Mouse (Mus musculus): ENCODE measurements at regions not wholly inside any gene's neighbourhood (a gene's known extent, or its start where the extent isn't known, plus 50 kb on each side); places are given as distances from the start of the nearest gene placed in this dataset.

DNA sequence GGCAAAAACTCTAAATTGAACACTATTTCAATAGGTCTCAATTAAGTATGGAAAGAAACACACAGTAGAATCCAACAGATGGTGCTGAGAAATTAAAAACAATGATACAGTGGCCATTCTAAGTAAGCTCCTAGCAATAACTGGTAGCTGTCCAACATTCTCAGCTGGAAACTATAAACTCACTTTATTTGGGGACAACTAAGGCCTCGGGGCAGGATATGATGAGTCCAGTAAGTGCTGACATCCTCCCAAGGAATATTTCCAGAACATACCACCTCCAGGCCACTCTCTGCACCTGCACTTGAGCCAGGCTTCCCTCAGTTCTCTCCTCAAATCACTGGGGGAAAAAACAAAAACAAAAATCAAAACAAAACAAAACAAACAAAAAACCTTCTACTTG, 53.7 kb upstream of the Ank start:
- no peak for DNase-seq

DNA sequence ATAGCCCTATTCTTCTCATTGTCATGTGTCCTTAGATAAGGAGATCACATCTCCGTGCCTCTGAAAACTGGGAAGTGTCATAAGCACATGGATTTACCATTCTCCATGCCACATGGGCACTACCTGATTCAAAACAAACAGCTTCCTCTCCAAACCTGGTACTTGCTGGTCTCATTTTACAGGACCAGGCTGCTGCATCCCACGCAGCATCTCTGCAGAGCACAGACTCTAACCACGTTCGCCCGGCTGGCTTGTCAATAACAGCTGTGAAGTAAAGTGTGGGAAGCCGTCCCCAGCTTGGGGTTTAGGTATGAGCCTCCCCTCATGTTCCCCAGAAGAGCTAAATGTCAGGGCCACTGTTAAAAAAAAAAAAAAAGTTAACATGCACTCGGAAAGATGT, 53.0 kb upstream of the Ank start:
- DNase-seq: no peak

DNA sequence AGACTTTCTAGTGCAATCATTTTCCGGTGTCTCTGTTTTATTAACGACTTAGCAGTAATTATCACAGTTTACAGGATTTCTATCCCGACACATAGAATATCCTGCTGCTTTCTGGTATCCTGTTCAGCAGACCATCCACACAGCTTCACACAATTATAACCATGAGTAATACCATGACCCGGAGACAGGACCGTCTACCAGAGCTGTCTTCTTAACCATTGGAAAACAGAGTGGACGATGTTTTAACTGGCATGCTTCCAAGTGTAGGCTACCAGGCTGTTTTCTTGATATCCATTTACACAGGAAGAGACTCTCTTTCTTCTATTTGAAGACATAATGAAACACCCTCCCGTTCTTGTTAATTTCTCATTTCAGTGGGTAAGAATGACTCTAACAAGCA, 51.7 kb upstream of the Ank start:
- DNase-seq: no peak
